Mouse (Mus musculus): ENCODE measurements around the gene Alox12e.

- no peak for TF ChIP-seq CTCF (IDR thresholded peaks at IDR 0.05; ENCODE audit: low read depth)
- no peak for TF ChIP-seq EP300 (IDR thresholded peaks at IDR 0.05; ENCODE audit: low read depth)
Measured at GRCm38 (mm10) chr11:70285686-70286085, 36.7 kb downstream of the Alox12e start.

Data from liver, postnatal 0 days (tissue).